Mouse (Mus musculus): Measurements from ENCODE around the gene BC005537. TPM values are rescaled to one million over a fixed set of nuclear protein-coding genes. Genes with fewer than 3 reads are reported as not detected.

BC005537 gene
- polyA plus RNA-seq, 1 experiment from 2014 or later: 10.0 TPM

Other genes starting within 250 kb of the BC005537 start
- gene Ripor2, start 219.5 kb upstream of the BC005537 start, polyA plus RNA-seq (2016; fragmentation: Nextera tagmentation; extraction: Ambion mirVana): 0.36 and 0.90 TPM in 2 replicates
- not detected in 2 replicates for gene Armh2, start 60.4 kb upstream of the BC005537 start, polyA plus RNA-seq (2016; fragmentation: Nextera tagmentation; extraction: Ambion mirVana)
- 170 and 188 TPM in 2 replicates for gene Gmnn, start 39.7 kb upstream of the BC005537 start, polyA plus RNA-seq (2016; fragmentation: Nextera tagmentation; extraction: Ambion mirVana)
- 61.4 and 64.2 TPM in 2 replicates for gene Acot13, start 29.9 kb downstream of the BC005537 start, polyA plus RNA-seq (2016; fragmentation: Nextera tagmentation; extraction: Ambion mirVana)
- gene Tdp2, start 30.0 kb downstream of the BC005537 start, polyA plus RNA-seq (2016; fragmentation: Nextera tagmentation; extraction: Ambion mirVana): 74.4 and 74.5 TPM in 2 replicates
- 0.09 TPM in 1 of 2 replicates, not detected in the other for gene D130043K22Rik, start 43.5 kb downstream of the BC005537 start, polyA plus RNA-seq (2016; fragmentation: Nextera tagmentation; extraction: Ambion mirVana)
- 4.7 and 5.6 TPM in 2 replicates for gene Aldh5a1, start 136.0 kb downstream of the BC005537 start, polyA plus RNA-seq (2016; fragmentation: Nextera tagmentation; extraction: Ambion mirVana)
- 0.13 and 0.91 TPM in 2 replicates for gene Gpld1, start 141.5 kb downstream of the BC005537 start, polyA plus RNA-seq (2016; fragmentation: Nextera tagmentation; extraction: Ambion mirVana)
- 17.5 and 18.5 TPM in 2 replicates for gene Mrs2, start 218.7 kb downstream of the BC005537 start, polyA plus RNA-seq (2016; fragmentation: Nextera tagmentation; extraction: Ambion mirVana)